Mouse (Mus musculus) cerebellum, adult 11 months (tissue): ENCODE data around the gene Prmt8.

Experiments used
- DNase-seq: peaks from one replicate; pipeline ENCODE4 v3.0.0; 2022

Prmt8 gene

DNA sequence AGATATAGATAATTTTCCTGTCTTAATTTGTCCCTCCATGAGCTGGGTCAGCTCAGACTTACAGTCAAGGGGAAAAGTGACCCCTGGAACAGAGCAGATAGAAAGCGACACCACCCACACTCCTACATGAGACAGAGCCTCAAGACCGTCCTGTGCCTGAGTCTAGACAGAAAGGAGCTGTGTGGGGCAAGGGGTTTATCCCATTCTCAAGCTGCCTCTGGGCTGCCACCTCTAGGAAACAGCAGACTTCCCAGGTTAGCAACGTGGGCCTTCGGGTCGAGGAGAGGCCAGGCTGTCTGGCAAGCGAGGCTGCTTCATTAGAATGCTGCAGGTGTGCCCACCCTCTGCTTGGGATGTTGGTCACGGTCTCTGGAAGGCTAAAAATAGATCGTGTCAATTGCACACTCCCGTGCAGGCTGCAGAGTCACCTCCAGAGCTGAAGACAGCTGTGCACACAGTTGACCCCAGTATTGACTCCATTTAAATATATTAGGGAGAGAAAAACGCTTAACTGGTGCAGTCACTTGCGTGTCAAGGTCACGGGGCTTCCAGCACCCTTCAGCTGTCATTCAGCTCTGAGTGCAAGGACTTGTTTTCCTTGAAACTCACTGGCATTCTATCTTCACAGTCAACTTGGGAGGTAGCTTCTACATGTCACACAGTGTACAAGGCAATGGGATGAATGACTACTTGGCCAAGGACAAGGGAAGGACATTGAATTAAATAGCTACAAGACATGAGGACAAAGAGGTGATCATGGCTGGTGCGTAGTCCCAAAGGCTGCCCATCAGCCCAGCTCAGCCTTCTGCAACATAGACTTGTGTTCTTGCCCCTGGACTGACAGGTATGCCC lies 33.9 kb downstream of the Prmt8 start:
- DNase-seq: no peak

DNA sequence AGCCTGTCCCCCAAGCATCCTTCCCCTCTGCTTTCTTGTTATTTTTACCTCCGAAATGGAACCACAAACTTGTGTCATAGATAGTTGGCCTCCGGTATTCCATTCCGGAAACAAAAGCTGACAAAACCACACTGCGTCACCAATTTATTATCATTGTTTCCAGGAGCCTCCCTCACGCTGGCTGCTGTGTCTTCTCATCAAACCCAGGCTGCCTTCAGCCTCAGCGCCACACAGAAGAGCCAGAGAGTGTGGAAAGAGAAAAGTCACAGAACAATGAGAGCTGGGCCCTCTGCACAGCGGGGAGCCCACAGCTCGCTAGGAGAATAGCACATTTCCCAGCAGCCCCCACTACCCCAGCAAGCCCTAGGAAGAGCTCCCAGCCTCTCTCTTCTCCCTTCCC lies 46.1 kb downstream of the Prmt8 start:
- DNase-seq: no peak

DNA sequence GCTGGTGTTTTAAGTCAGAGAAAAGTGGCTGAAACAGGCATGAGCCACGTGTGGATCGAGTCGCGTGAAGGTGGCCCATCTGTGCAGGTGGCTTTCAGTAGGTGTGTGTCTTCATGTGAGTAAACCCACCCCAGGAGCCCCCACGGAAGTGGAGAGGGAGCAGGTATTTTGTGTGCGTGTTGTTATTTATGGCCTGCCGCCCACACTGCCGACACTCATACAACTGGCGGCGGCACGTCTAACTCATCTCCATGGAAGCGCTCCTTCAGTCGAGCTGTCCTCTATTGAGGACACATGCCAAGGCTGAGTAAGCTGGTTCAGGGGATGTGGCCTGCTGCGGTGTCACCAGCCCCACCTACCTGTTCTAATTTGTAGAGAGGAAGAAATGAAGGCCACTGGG lies 49.4 kb downstream of the Prmt8 start:
- DNase-seq: no peak

DNA sequence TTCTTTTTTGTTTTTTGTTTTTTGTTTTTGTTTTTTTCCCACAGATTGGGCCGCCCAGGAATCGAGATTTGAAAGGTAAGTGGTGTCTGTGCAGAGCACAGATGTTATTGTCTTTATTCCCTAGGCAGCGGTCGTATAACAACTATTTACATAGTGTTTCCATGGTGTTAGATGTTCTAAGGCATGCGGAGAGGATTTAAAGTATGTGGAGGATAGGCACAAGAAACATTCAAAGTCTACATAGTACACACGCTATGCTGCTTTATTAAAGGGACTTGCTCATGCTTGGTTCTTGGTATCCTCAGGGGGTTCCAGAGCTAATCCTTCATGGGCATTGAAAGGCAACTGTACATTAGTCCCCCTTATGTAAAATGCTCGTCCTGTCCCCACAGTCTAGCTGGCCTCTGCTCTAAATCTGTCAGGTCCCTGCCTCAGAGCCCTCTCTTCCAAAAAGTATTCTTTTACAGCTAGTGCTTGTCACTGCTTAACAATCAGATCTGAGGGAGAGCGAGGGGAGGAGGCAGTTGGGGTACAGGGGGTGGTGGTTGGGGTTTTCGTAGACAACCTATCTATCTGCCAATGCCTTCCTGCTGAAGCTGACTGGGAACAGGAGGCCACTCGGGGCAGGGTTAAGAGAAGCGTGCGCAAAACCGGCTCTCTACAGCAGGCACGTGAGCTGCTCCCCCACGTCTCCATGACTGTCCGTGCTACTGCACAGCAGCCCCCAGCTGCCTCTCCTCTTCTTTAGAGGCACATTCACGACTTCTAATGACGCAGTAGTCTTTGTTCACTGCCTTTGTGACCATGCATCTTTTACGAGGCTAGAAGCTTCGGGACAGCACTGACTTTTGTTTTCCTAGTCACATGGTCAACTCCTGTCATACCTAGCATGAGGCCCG lies 51.8 kb downstream of the Prmt8 start:
- DNase-seq: no peak

DNA sequence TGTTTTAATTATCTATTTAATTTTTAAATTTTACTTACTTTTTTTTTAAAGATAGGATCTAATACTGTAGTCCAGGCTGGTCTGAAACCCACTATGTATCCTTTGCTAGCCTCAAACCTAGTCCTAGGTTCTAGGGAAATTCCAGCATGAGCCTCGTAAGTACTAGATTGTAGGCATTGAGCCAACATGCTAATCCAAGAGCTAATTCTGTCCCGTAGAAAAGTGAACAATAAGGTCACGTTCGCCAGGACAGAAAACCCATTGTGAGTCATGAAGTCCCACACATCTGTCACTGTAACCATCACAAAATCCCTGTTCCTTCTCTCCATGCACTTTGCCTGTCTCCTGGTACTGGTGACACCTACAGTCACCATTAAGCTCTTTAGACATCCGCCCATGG lies 53.8 kb downstream of the Prmt8 start:
- no peak for DNase-seq

DNA sequence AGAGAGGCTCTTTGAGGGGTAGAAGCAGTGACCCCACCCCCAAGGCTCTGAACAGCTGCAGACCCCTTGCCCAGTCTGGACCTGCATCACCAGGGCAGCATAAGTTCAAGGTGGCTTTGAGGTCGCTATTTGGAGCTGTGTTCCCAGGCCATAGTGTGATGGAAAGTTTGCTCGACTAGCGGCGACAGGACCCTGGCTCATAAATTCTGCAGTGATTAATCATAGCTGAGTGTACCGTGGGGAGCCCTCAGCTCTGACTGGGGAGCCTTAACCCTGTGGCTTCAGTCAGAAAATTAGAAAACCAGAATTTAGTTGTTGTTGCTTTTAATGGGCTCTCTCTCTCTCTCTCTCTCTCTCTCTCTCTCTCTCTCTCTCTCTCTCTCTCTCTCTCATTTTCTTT lies 54.4 kb downstream of the Prmt8 start:
- DNase-seq: no peak

DNA sequence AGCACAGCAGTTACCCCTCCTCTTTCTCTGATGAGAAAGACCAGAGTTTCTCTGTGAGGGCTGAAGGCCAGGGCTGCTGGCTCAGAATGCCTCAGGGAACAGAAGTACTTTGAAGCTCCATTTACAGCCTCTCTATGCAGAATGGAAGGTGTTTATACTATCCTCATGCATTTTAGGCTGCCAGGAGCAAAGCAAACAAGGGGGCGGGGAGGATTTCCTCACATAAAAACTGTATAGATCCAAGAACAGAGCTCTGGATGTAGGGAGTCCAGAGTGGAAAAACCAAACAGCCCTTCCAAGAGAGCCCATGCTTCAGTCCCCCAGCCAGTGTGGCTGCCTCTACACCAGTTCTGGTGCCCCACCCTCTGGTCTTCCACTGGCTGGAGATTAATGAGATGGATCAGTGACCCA lies 61.0 kb downstream of the Prmt8 start:
- no peak for DNase-seq

DNA sequence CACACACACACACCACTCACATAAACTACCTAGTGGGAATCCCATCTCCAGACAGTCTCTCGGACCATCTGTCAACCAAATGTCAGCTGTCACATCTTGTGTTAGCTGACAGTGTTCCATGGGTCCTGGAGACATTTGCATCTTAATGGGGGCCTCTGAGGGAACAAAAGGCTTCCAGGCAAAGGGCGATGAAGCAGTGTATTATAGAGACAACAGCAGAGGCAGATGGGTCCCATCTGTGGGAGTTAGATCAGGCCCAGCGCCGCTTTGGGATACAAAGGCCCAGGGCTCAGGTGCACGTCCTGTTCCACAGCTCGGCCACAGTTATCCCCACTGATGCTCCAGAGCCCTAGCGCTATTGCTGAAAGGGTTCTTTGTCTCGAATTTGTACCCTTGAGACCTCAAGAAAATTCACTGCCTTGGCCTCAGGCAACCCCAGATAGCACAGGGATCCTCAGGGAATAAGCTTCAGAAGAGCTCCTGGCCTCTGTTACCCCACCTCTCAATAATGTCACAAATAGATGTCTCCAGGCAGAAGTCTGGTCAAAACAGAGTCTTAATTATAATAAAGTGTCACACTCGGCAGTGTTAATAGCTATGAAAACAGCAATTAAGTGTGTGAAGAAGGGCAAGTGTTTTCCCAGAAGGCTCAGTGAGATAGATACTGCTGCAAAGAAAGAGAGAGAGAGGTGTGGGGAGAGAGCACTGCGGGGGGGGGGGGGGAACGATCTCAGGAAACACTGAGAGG lies 68.1 kb downstream of the Prmt8 start:
- DNase-seq: no peak

DNA sequence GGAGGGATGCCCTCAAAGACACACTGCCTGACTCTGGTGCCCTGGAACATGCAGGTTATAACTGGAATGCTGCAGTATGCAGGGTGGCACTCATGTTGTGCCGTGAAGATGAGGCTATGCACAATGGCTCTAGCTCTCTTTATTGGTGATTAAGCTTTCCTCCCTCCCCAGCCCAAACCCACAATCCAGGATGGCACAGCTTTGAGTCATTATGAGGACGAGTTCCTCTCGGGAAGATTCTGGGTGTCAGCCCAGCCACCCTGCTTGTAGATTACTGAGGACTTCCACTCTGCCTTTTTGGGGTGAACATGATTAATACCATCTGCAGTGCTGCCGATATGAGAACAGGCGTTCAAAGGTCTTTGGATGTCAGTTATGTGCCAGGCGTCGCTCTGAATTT lies 75.6 kb downstream of the Prmt8 start:
- DNase-seq: no peak

DNA sequence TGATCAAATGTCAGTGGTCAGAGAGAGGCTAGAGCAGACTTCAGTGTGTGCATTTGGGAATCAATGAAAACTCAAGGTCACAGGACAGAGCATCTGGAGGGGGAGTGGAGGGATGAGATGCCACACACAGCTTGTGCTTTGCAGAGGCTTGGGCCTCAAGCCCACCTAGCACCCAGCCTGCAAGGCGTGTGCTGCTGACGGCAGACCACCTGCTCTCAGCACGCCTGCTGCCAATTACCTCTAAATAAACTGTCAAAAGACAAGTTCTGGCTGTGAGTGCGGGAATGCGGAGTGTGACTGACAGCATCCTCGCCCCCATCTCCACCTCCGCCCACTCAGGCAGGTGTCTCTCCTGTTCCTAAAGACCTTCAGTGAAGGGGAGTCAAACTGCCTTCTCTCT lies 77.0 kb downstream of the Prmt8 start:
- DNase-seq: no peak

DNA sequence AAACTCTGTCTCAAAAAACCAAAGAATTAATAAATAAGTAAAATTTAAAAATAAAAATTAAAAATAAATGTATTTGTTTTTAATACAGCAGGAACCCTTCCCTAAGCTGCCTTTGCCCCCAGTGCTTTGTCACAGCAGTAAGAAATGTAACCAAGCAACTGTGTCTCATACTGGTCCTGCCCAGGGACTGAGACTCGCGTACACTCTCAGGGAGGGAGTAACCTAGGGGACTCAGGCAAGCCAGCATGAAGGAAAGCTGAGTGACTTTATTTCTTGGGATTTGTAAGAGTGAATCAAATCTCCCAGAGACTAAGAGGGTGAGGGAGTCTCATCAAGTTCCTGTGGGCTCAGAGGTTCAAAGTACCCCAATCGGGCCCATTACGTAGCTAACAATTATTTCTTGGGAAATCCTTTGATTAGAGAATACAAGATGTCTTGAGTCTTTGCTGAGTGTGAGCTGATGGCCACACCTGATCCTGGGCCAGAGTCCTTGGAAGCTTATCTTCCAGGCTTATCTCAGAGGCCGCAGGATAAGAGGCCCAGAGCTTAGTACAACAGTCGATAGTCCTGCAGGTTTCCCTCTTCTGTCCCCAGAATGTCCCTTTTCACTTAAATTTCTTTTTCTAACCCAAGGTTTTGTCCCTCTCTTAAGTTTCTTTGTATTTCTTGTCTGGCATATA lies 82.0 kb downstream of the Prmt8 start:
- DNase-seq: no peak

DNA sequence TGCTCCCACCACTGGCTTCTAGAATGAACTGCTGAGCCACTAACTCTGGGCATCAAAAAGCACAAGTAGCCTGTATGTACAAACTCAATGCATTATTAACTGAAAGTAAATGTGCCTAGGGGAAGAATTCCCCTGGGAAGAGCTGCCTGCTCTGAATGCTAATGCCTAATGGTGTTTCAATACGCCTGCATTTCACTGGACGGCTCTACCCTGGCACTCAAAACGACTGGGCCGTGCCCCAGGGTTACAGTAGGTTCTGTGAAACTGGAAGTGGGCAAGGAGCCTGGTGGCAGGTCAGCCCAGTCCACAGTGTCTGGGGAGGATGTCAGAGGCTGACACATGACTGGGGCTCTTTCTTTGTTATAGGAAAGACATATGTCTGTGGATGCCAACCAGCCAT lies 84.3 kb downstream of the Prmt8 start:
- DNase-seq: no peak

DNA sequence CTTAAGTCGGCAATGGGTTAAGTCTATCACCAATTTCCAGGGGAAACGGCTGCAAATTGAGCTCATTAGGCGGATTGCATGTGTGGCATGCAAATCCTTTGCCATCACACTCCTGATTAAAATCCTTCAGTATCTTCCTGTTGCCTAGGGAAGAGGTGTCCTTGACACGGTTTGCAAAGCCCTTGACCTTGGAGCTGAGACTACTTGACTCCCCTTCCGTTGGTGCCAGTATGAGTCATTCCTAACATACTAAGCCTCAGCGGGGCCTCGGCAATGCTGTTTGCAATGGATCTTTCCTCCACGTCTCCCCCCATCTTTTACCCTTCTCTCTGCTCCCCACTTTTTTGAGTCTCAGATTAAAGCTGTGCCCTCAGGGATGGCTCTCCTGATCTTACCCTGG lies 85.7 kb downstream of the Prmt8 start:
- no peak for DNase-seq

DNA sequence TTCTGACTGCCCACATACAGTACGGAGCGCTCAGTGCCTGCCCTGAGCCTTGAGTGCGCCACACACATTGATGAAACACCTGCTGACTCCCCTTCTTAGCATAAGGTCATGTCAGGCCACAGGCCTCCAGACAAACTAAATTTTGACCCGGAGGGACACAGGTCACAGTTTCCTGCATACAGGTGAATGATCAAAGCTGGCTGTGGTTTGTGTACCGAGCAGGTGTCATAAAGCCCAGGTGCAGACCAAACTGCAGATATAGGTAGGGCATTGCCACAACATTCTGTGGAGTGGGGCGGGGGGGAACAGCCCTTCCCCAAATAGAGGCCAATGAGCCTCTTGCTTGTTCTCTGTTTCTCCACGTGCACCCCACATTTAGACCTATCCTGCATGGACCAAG lies 88.5 kb downstream of the Prmt8 start:
- DNase-seq: no peak

DNA sequence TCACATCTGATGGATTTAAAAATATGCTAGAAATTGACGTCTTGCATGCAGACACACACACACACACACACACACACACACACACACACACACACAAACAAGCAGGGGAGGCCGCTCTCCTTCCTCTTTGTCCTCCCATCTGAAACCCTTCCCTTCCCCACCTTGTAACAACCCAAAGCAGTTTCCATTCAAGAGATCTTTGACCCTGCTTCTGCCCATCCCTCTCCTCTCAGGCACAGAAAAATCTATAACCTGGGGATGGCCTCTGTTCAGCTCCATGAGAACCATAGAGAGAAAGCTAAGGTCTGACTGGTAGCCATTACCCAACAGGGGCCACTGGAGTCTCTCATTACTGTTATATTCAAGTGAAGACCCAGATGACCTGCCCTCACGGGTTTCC lies 90.3 kb downstream of the Prmt8 start:
- no peak for DNase-seq

DNA sequence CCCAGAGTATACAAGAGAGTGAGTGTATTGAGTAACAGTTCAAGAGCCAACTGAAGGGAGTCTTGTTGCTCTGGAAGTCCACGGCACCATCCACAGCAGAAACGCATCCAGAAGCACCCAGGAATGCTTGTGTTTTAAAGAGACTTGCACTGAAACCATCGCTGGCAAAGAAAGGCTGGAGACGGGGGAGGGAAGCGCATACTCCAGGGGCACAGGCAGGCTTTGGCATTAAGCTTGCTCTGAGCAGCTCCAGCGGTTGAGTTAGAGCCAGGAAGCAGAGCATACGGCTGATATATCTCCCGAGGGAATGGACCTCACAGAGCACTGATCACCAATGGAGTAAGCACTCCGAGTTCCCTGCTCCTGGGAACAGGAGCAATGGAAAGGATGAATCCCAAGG lies 91.0 kb downstream of the Prmt8 start:
- DNase-seq: no peak

DNA sequence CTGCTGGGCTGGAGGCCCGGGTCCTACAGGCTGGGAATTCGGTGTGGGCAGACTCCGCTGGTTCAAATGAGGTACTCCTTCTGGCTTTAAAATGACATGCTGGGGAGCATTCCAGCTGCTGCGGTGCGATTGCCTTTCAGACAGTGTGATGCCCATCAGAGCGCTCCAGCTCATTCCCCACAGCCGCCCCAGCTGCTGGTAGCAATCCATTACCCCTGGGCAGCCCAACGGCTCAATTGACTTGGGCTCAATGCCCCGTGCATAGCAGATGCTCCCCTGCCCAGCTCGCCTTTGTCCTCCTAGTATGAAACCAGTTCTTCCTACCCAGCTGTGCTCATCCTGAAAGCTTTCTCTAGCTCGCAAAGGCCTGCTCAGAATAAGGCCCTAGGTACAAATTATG lies 92.4 kb downstream of the Prmt8 start:
- no peak for DNase-seq

DNA sequence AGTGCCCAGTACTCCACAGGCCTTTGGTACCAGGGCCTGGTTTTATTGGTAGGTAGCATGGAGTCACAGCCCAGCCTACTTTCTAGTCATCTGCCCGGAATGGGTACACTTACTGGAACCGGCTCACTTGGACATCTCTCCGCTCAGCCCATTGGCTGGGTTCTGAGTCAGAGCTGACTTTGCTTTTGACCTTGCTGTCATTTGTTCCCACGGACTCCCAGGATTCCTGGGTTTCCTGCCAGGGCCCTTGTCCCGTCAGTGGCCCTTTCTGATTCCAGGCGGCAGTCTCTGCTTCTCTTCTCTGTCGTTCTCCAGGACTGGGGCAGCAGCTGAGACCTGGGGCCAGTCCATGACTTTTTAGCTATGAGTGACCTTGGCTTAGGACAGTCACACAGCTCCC lies 97.2 kb downstream of the Prmt8 start:
- DNase-seq: no peak

DNA sequence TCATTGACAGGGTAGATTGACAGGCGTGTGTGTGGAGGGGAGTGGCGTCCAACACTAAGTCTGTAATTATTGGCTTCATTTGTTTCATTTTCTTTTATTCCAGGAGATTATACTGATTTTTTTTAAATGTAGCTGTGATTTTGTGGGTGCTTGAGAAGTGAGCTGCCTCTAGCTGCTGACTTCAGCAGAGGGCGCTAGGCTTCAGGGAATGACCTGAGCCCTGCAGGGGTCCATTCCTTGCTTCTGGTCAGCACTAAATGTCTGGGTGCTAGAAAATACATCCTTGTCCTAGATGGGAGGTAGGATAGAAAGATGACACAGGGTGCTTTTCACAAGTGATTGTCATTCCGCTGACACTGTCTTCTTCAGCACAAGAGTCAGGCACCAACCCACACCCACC lies 99.2 kb downstream of the Prmt8 start:
- DNase-seq: no peak

DNA sequence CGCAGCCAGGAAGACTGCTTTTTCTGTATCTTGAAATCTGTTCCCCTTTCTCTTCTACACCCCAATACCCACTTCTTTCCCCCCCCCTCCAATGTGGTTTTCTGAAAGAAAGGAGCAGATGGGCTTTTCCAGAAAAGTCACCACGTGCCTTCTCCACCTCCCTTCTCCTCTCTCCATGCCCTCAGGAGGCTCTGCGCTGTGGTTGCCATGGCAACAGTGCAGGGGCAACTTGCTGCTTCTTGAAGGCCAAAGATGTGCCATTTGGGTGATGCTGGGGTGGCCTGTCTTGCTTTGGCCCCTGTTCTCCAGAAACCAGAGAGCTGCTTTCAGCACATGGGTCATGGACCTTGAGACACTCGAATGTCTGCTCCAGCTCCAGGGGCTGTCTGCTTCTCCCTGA lies 100.0 kb downstream of the Prmt8 start:
- no peak for DNase-seq

DNA sequence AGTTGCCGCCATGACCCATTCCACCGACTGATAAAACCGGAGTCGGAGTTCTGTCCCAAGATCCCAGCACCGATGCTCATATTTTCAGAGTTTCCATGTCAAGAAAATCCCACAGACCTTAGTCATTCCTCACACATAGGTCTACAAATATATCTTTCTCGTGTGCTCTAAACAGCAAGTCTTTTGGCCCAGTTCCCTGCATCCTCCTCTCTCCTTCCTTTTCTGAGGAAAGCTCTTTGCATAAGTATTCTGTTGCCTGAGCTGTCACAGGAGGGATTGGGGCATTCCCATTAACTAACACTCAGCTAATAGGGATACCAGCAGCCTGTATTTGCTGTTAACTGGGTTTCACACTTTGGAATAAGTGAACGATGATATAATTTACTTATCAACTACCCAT lies 106.0 kb downstream of the Prmt8 start:
- DNase-seq: no peak

DNA sequence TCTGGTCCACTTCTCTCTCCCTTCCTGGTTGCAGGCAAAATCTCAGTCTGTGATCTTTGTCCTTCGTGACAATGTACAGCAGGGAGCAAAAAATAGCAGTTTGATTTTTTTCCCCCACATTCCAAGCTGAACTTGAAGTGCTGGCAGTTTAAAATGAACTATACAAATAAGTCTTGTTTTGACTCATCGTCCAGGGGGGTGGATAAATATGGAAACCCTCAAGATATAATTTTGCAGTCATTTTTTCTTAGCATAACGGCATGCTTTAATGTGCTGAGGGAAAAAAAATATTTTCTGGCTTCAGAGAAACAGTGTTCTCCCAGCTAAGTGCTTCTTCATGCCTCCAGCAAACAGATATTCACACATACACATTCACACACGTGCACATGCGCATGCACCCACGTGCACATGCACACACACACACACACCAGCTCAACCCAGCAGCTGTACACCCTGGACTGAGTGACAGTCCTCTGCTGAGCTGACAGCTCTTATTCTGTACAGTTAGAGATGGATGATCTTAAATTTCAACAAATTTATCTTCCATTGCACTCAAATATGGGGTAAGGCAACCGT lies 107.5 kb downstream of the Prmt8 start:
- no peak for DNase-seq

DNA sequence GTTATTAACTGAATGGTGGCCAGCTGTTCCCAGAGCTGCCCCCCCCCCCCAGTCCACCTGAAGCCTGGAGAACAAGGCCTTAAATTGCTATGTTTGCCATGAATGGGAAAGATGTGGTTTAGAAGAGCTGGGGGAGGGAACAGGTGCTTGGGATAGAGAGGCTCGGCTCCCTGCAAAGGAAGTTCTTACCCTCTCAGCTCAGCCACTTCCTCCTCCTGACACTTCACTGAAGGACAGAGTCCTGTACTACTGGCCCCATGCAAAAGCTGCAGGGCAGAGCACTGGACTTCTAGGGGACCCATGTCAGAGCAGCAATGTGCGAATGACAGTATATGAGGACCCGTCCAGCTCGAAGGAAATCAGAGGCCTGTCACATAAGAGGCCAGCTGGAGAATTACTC lies 109.3 kb downstream of the Prmt8 start:
- no peak for DNase-seq
